Mouse (Mus musculus) heart, postnatal 0 days (tissue): ENCODE results near the gene Spred2.

Source experiments
- CTCF ChIP-seq: IDR thresholded peaks from 2 replicates; pipeline ENCODE4 v1.5.1; 2016; ENCODE audit warnings: antibody characterized with exemption, control low read depth, low read depth
- EP300 ChIP-seq: IDR thresholded peaks from 2 replicates; pipeline ENCODE4 v1.6.1; 2016; ENCODE audit warnings: antibody characterized with exemption, low read depth

DNA sequence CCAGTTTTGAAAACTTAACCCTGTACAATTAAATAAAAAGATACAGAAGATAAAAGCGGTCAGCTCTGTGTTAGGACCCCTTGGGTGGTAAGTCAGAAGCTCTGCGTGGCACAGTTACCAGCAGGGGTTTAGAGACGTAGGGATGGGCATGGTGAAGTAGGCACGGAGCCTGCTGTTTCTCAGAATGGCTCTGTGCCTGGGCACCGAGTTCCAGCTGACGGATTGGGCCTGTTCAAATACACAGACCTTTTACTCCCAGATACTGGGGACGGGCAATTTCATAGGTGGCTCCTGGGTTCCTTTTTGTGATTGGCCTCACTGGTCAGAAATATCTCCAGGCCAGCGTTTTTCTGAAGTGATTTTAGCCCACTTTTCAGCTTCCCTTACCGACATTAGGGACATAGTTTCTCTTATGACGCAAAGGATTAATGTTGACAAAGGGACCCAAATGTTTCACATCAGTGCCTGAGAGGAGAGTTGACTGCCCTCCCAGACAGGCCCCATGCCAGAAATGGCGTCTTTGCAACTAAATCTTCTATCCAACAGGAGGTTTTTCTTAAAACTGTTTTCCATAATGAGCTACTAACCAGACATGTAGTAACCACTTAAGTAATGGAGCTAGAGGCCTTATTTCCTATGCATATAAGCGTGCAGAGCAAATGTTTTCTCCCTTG is 67.3 kb downstream of the Spred2 start:
- TF ChIP-seq EP300, result no peak
- no peak for TF ChIP-seq CTCF
